Mouse (Mus musculus): ENCODE measurements around the gene Naa15. TPM values are rescaled to one million over a fixed set of nuclear protein-coding genes. Genes with fewer than 3 reads are reported as not detected.
"Not testable (repeated sequence)": the region's sequence is repeated elsewhere in the genome, so short reads cannot be mapped to it uniquely, and the experiment has no call there.

The Naa15 gene
- total RNA-seq, 2 experiments from 2014 or later: 48.0 to 56.5 TPM

DNA sequence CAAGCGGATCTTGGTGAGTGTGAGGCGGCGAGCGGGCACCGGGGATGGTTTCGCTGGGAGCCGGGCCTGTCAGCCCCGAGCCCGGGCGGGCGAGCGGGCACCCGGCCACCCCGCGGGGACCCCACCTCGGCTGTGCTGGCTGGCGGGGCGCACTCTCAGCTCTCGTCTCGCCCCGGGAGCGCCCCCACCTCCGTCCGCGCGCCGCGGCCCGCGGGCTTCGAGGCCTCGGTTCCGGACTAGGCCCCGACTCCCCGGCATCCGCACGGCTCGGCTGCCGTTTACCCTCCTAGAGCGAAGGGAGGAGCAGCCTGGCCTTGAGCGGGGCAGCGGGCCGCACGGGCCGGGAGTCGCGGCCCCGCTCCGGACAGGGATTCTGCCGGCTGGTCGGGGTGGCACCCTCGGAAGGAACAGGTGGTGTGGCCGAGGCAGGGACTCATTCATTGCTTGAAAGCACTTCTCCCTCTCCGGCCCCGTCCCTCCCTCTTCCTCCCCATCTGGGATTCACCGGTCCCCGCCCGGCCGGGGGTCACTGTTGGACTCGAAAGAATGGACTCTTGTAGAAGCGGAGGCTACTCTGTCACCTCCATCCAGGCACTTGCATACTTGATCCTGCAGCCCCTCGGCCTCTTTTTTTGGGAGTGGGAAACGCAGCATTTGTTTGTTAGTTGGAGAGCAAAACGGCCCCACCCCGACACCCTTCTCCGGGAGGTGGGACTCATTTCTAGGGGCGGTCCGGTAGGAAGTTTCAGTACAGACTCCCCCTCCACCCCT lies 1.6 kb downstream of the Naa15 start:
- peak in 1 of 2 experiments; percentile 65 for DNase-seq (ENCODE audit: extremely low spot score in 1 of 2, low spot score in 2 of 2)
- intact Hi-C loops (cut with DNase I): no loop called here

DNA sequence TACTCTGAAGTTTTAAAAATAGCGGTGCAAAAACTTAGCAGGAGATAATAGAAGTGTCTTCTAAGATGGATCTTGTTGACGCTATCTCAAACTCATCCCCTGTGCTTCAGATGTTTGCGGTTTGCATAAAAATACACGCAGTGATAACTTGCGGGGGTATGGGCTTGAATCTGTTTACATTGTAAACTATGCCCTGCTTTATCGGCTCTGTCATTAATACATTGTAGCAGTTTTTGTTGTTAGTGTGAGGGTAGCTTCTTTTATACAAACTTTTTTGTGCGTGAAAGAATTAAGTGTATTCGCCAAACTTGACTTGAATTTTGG lies 2.1 kb downstream of the Naa15 start:
- no peak for DNase-seq (ENCODE audit: extremely low spot score in 1 of 2, low spot score in 2 of 2)
- intact Hi-C loops (cut with DNase I): no loop called here

DNA sequence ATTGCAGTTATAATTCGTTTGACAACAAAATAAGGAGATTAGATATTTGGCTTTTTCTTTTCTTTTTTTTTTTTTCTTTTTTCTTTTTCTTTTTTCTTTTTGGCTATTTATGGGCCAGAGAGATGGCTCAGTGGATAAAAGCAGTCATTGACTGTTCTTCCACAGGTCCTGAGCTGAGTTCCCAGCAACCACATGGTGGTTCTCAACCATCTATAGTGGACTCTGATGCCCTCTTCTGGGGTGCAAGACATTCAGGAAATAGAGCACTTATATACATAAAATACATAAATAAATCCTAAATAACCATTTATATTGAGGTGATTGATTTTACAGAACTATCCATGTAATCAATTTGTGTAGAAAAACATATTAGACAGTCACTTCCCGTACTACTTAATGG lies 2.5 kb downstream of the Naa15 start:
- intact Hi-C loops (cut with DNase I): no loop called here
- DNase-seq (ENCODE audit: extremely low spot score in 1 of 2, low spot score in 2 of 2): no peak

DNA sequence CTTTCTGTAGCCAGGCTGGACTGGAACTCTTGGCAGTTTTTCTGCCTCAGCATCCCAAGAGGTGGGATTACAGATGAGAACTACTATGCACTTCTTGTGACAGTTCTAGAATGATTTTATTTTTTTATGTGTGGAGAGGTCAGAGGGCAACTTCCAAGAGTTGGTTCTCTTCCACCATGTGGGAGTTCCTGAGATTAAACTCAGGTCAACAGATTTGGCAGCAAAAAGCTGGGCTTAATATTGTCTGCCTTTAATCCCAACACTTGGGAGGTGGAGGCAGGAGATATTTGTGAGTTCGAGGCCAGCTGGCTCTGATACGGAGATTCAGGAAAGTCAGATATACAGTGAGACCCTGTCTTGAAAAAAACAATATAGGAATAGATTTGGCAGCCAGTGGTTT lies 3.0 kb downstream of the Naa15 start:
- DNase-seq (ENCODE audit: extremely low spot score in 1 of 2, low spot score in 2 of 2): no peak
- intact Hi-C loops (cut with DNase I): no loop called here

DNA sequence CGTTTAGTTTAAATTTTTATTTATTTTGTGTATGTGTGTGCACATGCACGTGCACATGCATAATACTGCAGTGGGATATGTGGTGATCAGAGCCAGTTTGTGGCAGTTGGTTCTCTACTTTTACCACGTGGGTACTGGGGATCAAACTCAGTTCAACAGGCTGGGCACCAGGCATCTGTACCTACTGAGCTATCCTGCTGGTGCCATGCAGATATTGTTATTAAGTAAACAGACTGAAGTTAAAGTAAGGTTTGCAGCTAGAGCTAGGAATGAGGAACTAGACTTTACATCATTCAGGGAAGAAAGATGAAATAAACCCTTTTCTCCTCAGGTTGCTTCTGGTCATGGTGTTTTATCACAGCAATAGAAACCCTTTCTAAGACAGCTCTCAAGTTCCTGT lies 7.0 kb downstream of the Naa15 start:
- intact Hi-C loops (cut with DNase I): no loop called here
- DNase-seq (ENCODE audit: extremely low spot score in 1 of 2, low spot score in 2 of 2): no peak

DNA sequence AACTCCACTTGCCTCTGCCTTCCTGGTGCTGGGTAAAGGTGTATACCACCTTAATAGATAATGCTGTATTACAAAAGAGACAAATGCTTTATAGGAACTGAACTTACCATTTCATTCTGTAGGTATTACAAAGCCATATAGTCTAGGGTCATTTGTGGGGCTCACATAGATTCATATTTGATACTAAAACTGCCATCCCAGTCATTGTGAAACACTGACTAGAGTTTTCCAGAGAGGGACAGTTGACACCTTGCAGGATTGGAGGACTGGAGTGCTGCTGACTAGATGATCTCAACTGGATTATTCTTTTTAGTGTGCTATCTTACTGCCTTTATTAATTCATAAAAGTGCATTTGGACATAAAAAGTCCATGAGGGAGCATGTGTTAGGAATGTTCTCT lies 10.4 kb downstream of the Naa15 start:
- intact Hi-C loops (cut with DNase I): no loop called here
- DNase-seq (ENCODE audit: extremely low spot score in 1 of 2, low spot score in 2 of 2): no peak

DNA sequence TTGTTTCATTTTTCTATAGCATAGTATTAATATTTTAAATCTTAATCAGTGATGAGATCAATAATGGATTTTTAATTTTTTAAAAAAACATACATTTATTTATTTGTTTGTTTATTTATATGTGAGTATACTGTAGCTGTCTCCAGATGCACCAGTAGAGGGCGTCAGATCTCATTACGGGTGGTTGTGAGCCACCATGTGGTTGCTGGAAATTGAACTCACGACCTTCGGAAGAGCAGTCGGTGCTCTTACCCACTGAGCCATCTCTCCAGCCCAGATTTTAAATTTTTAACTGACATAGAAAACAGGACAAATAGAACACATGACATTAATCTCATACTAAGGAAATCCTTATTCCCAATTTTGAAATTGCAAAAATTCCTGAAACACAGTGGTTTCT lies 19.4 kb downstream of the Naa15 start:
- not testable (repeated sequence) for DNase-seq (ENCODE audit: extremely low spot score in 1 of 2, low spot score in 2 of 2)

DNA sequence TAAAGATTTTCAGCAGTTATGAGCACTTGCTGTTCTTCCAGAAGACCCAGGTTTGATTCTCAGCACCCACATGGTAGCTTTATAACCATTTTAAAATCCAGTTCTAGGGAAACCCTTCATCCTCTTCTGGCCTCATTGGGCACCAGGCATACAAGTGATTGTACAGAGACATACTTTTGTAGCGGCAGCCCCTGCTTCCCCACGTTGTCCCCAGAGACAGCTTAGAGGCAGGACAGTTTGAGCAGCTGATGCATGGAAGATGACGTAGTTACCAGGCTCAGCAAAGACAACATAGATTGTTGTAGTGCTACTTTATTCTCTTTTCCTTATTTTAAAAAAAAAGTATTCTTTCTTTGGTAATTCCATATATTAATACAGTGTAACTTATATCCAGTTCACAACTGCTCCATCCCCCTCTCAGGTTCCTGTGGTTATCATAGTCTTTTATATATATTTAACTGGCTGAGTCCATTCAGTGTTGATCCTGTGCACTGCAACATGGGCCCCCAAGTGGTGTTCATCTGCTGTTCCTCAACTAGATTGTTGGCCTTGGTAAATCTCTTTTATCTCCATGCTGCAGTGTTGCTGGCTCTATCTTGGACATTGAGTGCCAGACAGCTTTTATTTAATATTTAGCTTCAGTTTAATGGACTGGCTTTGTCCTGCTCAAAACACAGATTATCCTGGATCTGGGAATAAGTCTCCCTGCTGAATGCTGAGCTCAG lies 20.1 kb downstream of the Naa15 start:
- intact Hi-C loops (cut with DNase I): no loop called here
- DNase-seq (ENCODE audit: extremely low spot score in 1 of 2, low spot score in 2 of 2): no peak

More for the DNA sequence above, 19.4 kb downstream of the Naa15 start:
- intact Hi-C loops (cut with DNase I): not testable (repeated sequence)

DNA sequence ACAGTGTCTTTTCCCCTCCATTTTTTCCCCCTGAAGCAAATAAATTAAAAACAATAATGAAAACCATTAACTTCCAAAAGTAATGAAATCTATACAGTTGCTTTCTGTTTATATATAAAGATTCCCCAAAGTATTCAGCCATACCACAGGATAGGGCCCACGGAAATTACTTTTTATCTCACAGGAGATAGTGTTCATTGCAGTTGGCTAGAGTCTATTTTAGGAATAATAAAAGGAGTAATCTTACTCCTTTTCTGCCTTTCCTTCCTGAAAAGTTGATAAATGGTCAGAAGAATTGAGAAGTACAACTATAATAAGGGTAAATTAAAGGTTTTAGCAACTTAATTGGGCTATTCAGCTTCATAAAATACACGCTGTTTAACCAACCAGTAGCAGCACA lies 53.6 kb downstream of the Naa15 start:
- no peak for DNase-seq (ENCODE audit: extremely low spot score in 1 of 2, low spot score in 2 of 2)
- intact Hi-C loops (cut with DNase I): no loop called here

DNA sequence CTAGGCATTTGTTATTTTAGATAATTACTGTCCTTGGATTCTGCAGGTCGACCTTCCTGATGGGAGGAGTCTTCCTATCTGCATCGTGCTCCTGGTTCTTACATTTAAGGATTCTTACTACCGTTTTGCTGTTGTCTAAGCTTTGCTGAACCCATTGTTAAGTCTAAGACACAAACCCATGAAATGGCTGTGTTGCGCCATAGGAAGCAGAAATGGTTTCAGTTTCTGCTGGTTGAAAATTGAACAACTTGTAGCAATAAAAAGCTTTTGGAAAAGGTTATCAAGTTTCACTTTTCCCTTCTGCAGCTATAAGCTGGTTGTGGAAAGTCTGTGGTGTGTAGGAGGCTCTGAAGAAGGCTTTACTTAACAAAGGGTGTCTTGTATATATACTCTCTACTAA lies 60.8 kb downstream of the Naa15 start:
- intact Hi-C loops (cut with DNase I): no loop called here
- no peak for DNase-seq (ENCODE audit: extremely low spot score in 1 of 2, low spot score in 2 of 2)

DNA sequence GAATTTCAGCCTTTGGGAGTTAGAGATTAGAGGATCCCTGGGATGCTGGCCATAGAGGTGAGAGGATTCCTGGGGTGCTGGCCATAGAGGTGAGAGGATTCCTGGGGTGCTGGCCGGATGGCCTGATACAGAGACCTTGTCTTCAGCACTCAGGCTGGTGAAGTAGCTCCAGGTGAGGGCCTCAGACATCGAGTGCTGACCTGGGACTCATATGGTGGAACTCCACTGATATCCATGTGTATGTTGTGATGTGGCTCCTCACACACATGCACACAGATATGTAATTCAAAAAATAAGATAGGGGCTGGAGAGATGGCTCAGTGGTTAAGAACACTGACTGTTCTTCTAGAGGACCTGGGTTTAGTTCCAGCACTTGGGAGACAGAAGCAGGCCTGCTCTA lies 64.9 kb downstream of the Naa15 start:
- DNase-seq (ENCODE audit: extremely low spot score in 1 of 2, low spot score in 2 of 2): no peak
- intact Hi-C loops (cut with DNase I): loop anchor here (5.0 kb wide), 1 partner anchor 82 kb away; the partner anchor contains the start of gene Setd7

DNA sequence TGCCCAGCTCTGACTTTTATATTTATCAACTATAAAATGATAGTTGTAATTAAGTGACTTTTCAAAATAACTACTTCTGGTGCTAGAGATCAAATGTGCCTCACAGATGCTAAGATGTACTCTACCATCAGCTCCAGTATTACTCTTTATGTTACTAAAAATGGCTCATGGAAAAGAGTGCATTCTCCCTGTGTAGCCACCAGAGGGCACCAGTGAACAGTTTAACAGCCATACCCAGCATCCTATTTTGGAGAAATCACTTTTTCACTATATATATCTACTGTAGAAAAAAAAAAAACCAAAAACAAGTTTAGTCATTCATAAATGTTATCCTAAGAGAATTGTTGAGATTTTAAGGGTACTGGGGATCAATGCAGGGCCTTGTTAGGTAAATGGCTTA lies 66.1 kb downstream of the Naa15 start:
- intact Hi-C loops (cut with DNase I): loop anchor here (1.0 to 5.0 kb wide), 2 partner anchors 81 to 757 kb away; partner anchors contain the start of gene Setd7
- peak in 1 of 2 experiments; percentile 57 for DNase-seq (ENCODE audit: extremely low spot score in 1 of 2, low spot score in 2 of 2)

DNA sequence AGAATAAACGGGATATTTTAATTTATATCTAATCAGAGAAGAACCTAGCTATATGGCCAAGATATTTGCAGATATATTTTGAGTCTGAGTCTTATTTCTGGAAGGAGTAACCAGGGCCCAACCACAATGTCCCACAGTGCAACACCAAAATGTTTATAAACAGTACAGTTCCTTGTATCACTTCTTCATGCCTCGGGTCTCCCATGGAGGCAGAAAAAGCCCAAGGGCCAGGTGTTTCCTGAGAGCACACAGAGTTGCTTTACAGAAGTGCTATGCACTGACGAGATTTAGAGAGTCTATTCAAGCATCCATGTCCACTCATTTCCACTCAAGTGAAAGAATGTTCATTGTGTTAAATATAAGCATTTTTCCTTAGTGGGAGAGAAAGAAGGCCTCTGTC lies 66.9 kb downstream of the Naa15 start:
- no peak for DNase-seq (ENCODE audit: extremely low spot score in 1 of 2, low spot score in 2 of 2)
- intact Hi-C loops (cut with DNase I): loop anchor here (1.0 to 5.0 kb wide), 2 partner anchors 80 to 756 kb away; partner anchors contain the start of gene Setd7

DNA sequence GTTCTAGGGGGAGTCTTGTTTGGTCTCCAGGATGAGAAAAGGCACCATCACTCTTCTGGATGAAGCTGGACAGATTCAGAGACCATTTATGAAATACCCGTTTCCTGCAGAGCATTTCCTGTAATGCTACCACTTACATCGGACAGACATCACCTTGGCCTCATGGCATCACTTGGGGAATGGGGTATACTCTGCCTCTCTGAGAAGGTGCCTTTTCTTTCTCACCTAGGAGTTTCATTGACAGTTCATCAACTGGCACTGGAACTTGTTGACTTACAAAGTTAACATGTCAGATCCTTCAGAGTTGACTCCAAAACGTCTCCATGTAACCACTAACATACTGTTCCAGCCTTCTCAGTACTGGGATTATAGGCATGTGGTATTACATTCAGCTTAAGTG lies 67.8 kb downstream of the Naa15 start:
- intact Hi-C loops (cut with DNase I): loop anchor here (5.0 kb wide), 1 partner anchor 80 kb away; the partner anchor contains the start of gene Setd7

DNA sequence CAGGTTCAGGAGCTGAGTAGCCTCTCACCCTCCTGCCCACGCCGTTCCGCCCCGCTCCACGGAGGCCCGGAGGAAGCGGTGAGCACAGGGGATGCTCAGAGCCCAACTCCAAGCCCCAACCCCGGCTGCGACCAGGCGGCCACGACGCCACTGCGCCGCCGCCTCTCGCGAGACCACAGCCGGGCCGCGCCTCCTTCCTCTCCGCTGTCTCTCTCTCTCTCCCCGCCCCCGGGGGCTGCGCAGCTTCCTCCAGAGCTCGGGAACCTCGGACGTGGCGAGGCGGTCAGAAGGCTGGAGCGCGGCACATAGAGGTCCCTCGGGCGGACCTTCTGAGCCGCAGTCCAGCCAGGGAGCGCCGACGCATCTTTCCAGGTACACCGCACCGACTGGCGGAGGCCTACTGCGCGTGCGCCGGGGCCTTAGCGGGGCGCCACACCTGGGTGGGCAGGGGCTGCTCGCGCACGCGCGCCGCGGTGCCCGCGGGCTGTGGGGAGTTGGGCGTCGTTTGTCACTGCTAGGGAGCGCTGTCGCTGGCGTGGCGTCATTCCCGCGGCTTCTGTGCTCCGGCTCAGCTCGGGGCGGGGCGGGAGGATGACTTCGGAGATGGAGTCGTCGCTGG lies 68.9 kb downstream of the Naa15 start, which contains the start of gene Rab33b:
TSS of gene Rab33b (plus strand) at position 180 of the 619 bp plus-strand sequence.
- peak; percentile 95 to 99 for DNase-seq (ENCODE audit: extremely low spot score in 1 of 2, low spot score in 2 of 2)

More for the DNA sequence above, 67.8 kb downstream of the Naa15 start:
- DNase-seq (ENCODE audit: extremely low spot score in 1 of 2, low spot score in 2 of 2): no peak

DNA sequence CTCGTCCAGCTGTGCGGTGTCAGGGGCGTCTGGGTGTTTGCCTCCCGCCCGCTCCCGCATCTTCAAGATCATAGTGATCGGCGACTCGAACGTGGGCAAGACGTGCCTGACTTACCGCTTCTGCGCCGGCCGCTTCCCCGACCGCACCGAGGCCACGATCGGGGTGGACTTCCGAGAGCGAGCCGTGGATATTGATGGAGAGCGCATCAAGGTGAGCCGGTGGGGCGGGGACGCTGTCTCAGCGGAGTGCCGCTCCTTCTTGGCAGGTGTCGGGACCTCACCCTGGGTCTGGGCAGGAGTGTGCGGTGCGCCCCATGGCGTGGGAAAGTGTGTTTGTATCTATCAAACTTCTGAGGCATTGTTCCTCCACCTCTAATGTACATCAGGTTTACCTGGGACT lies 69.4 kb downstream of the Naa15 start:
- intact Hi-C loops (cut with DNase I): loop anchor here (2.0 to 5.0 kb wide), 2 partner anchors 78 to 164 kb away; partner anchors contain the start of gene Setd7
- no peak for DNase-seq (ENCODE audit: extremely low spot score in 1 of 2, low spot score in 2 of 2)

More for the DNA sequence above, 68.9 kb downstream of the Naa15 start, which contains the start of gene Rab33b:
- intact Hi-C loops (cut with DNase I): loop anchor here (2.0 to 5.0 kb wide), 2 partner anchors 78 to 165 kb away; partner anchors contain the start of gene Setd7

DNA sequence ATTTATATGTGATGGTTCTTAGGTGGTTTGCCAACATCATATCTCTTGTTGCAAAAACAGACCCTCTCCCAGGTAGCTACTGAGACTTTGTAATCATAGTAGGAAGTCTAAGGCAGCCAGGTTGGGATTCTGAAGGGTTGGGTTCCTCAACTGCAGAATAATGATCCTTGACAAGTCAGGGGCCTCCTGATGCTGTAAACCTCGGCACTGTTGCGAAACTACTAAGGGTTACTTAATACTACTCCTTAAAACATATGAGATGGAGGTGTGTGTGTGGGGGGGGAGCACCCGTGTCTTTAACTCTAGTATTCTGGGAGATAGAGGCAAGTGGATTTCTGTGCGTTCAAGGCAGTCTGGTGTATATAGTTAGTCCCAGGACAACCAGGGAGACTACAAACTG lies 70.4 kb downstream of the Naa15 start:
- no peak for DNase-seq (ENCODE audit: extremely low spot score in 1 of 2, low spot score in 2 of 2)
- intact Hi-C loops (cut with DNase I): loop anchor here (2.0 kb wide), 1 partner anchor 163 kb away; no protein-coding TSS in a partner anchor

DNA sequence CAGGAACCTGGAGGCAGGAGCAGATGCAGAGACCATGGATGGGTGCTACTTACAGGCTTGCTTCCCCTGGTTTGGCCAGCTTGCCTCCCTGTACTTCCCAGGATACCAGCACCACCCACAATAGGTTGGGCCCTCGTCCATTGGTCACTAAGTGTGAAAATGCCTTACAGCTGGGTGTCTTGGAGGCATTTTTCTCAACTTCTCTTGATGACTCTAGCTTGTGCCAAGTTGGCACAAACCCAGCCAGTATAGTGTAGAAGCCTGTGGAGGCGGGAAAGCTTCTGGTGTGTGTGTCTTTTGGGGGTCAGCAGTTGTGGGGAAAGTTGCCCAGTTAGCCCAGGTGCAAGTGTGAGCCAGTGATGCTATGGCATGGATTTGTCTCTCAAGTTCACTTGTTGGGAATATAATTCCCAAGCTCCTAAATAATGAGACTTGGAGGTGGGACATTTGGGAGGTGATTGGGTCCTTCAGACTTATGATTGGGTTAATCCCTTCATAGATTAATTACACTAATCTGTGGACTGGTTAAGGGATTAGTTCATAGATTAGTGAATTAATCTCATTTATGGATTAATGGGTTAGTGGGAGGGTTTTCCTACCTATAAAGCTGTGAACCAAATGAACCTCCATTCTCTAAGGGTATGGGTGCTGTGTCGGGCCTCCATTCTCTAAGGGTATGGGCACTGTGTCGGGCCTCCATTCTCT lies 71.7 kb downstream of the Naa15 start:
- intact Hi-C loops (cut with DNase I): no loop called here
- DNase-seq (ENCODE audit: extremely low spot score in 1 of 2, low spot score in 2 of 2): peak in 1 of 2 experiments; percentile 38

Measured in left cerebral cortex, postnatal 10 days (tissue).